In genomic region chr3:105900716-105901115, GRCm38 (mm10) we compare ENCODE assay signal across 14 mouse cellular contexts. TPM values are rescaled to one million over a fixed set of nuclear protein-coding genes. Genes with fewer than 3 reads are reported as not detected.
DNase-seq lines count a peak whose midpoint lies in the region; ATAC-seq lines count a peak whose summit lies in the region.
"Had no signal": no experiment of that assay in that cellular context is flagged by ENCODE, and none has a peak within 500 bp of the region (broad histone marks: within the 10 kb centered on the region; RNA-seq: fewer than 3 reads in every experiment).

No protein-coding gene starts in this region.

- no peaks in the 10 kb centered on the region for H3K9me3 ChIP-seq in forebrain, embryonic 11.5 days (ENCODE audit: control insufficient read depth, low read length)
- H3K9me3 ChIP-seq in forebrain, embryonic 14.5 days (replicated peaks; ENCODE audit: control insufficient read depth, low read length): no peaks in the 10 kb centered on the region
- H3K9me3 ChIP-seq: forebrain, embryonic 10.5 days had no signal

- H3K9ac ChIP-seq in forebrain, embryonic 11.5 days (ENCODE audit: low read length): no peak overlapping the region
- H3K9ac ChIP-seq in forebrain, embryonic 14.5 days (ENCODE audit: low read length): no peak overlapping the region

- 83% methylated on average over 3 of the region's 3 CpGs for WGBS in forebrain, embryonic 11.5 days
- WGBS in forebrain, embryonic 14.5 days: 90% methylated on average over 3 of the region's 3 CpGs

- DNase-seq in forebrain, embryonic 11.5 days (ENCODE audit: low spot score): peak; percentile 35
- no peak for DNase-seq in forebrain, embryonic 14.5 days (ENCODE audit: low spot score)
- DNase-seq in B cell, adult 2 months: peak; percentile 71 to 76
- peak; percentile 23 for DNase-seq in spleen, adult 12 weeks (ENCODE audit: low spot score)
- DNase-seq in left cerebral cortex, postnatal 25 days (ENCODE audit: low spot score in 2 of 2): no peak
- DNase-seq in layer of hippocampus, postnatal 10 days (ENCODE audit: low spot score in 2 of 2): no peak
- DNase-seq in cerebellum, adult 11 months: no peak
- DNase-seq: right cerebral cortex, adult 18-20 months had no signal

- no peak overlapping the region for H3K27ac ChIP-seq in forebrain, embryonic 11.5 days (ENCODE audit: low read depth, low read length)
- no peak overlapping the region for H3K27ac ChIP-seq in forebrain, embryonic 14.5 days (ENCODE audit: low read depth, low read length)
- H3K27ac ChIP-seq: forebrain, embryonic 10.5 days; kidney, postnatal 0 days had no signal

- H3K36me3 ChIP-seq in forebrain, embryonic 11.5 days (ENCODE audit: control insufficient read depth, insufficient read depth, low read length): no peaks in the 10 kb centered on the region
- no peaks in the 10 kb centered on the region for H3K36me3 ChIP-seq in forebrain, embryonic 14.5 days (ENCODE audit: control insufficient read depth, insufficient read depth, low read length)
- H3K36me3 ChIP-seq: forebrain, embryonic 10.5 days had no signal

- no peaks in the 10 kb centered on the region for H3K27me3 ChIP-seq in forebrain, embryonic 11.5 days (ENCODE audit: control insufficient read depth, insufficient read depth, low read length)
- H3K27me3 ChIP-seq in forebrain, embryonic 14.5 days (replicated peaks; ENCODE audit: control insufficient read depth, insufficient read depth, low read length): no peaks in the 10 kb centered on the region

- intact Hi-C loops in left cerebral cortex, postnatal 25 days (cut with DNase I): no loop called here

- H3K4me1 ChIP-seq in forebrain, embryonic 11.5 days (replicated peaks; ENCODE audit: control insufficient read depth, insufficient read depth, low read length): no peaks in the 10 kb centered on the region
- no peaks in the 10 kb centered on the region for H3K4me1 ChIP-seq in forebrain, embryonic 14.5 days (ENCODE audit: control insufficient read depth, insufficient read depth, low read length)

- no peak for ATAC-seq in forebrain, embryonic 11.5 days (replicated peaks; ENCODE audit: low FRiP score)
- no peak for ATAC-seq in forebrain, embryonic 14.5 days
- peak; percentile 76 for ATAC-seq in inflammation-experienced regulatory T-cells, adult 6 months

- no peak overlapping the region for H3K4me2 ChIP-seq in forebrain, embryonic 11.5 days (ENCODE audit: low read depth, low read length, severe bottlenecking)
- H3K4me2 ChIP-seq in forebrain, embryonic 14.5 days (ENCODE audit: low read length): no peak overlapping the region

- H3K4me3 ChIP-seq in forebrain, embryonic 11.5 days (ENCODE audit: low read depth, low read length): no peak overlapping the region
- no peak overlapping the region for H3K4me3 ChIP-seq in forebrain, embryonic 14.5 days (ENCODE audit: low read depth, low read length)
- H3K4me3 ChIP-seq: forebrain, embryonic 10.5 days had no signal

RNA-seq across cellular contexts. Expression of gene Tmigd3, which starts 30.0 kb away (rescaled TPM):
- 0.21 TPM in 1 of 2 replicates, not detected in the other for polyA plus RNA-seq in forebrain, embryonic 11.5 days (2014; fragmentation: Nextera tagmentation; extraction: Ambion mirVana)
- polyA plus RNA-seq in forebrain, embryonic 14.5 days (2014; fragmentation: Nextera tagmentation; extraction: Ambion mirVana): not detected in 2 replicates
- not detected for polyA plus RNA-seq in inflammation-experienced regulatory T-cells, adult 6 months (2017; shearing (Covaris generic))
- total RNA-seq in left cerebral cortex, postnatal 25 days (2021): under 1 TPM in 1 of 2 experiments, not detected in 1; 0.69 TPM
- under 1 TPM in 1 of 2 experiments, not detected in 1; 0.47 TPM for total RNA-seq in layer of hippocampus, postnatal 10 days (2021)
- total RNA-seq: left cerebral cortex, postnatal 36 days had no signal
- polyA plus RNA-seq: forebrain, embryonic 10.5 days; hindbrain, embryonic 11.5 days had no signal

RNA-seq across cellular contexts. Expression of gene Adora3, which starts 30.1 kb away (rescaled TPM):
- 0.23 TPM in 1 of 2 replicates, not detected in the other for polyA plus RNA-seq in forebrain, embryonic 11.5 days (2014; fragmentation: Nextera tagmentation; extraction: Ambion mirVana)
- polyA plus RNA-seq in forebrain, embryonic 14.5 days (2014; fragmentation: Nextera tagmentation; extraction: Ambion mirVana): 0.11 and 0.28 TPM in 2 replicates
- polyA plus RNA-seq in inflammation-experienced regulatory T-cells, adult 6 months (2017; shearing (Covaris generic)): under 1 TPM in 2 of 3 experiments, not detected in 1; 0.26 to 0.39 TPM
- 1 to 10 TPM; 1.2 to 1.5 TPM for total RNA-seq in left cerebral cortex, postnatal 25 days (2021)
- 1 to 10 TPM in 1 of 2 experiments, under 1 TPM in 1; 0.34 to 1.1 TPM for total RNA-seq in layer of hippocampus, postnatal 10 days (2021)
- total RNA-seq: heart, adult 18-20 months had no signal

RNA-seq across cellular contexts. Expression of gene I830077J02Rik, which starts 31.7 kb away (rescaled TPM):
- polyA plus RNA-seq in forebrain, embryonic 11.5 days (2014; fragmentation: Nextera tagmentation; extraction: Ambion mirVana): 0.52 and 0.64 TPM in 2 replicates
- 0.36 TPM in 1 of 2 replicates, not detected in the other for polyA plus RNA-seq in forebrain, embryonic 14.5 days (2014; fragmentation: Nextera tagmentation; extraction: Ambion mirVana)
- 1 to 10 TPM in 2 of 3 experiments, not detected in 1; 1.3 to 1.8 TPM for polyA plus RNA-seq in inflammation-experienced regulatory T-cells, adult 6 months (2017; shearing (Covaris generic))
- under 1 TPM; 0.44 to 0.78 TPM for total RNA-seq in left cerebral cortex, postnatal 25 days (2021)
- total RNA-seq in layer of hippocampus, postnatal 10 days (2021): 1 to 10 TPM; 1.2 to 1.6 TPM

RNA-seq across cellular contexts. Expression of gene Wdr77, which starts 58.5 kb away (rescaled TPM):
- polyA plus RNA-seq in forebrain, embryonic 11.5 days (2014; fragmentation: Nextera tagmentation; extraction: Ambion mirVana): 148 and 173 TPM in 2 replicates
- polyA plus RNA-seq in forebrain, embryonic 14.5 days (2014; fragmentation: Nextera tagmentation; extraction: Ambion mirVana): 87.5 and 88.2 TPM in 2 replicates
- 10 to 100 TPM; 43.7 to 76.5 (median 68.7) TPM for polyA plus RNA-seq in inflammation-experienced regulatory T-cells, adult 6 months (2017; shearing (Covaris generic))
- 10 to 100 TPM; 49.5 to 51.6 TPM for total RNA-seq in left cerebral cortex, postnatal 25 days (2021)
- total RNA-seq in layer of hippocampus, postnatal 10 days (2021): 10 to 100 TPM; 62.4 to 63.4 TPM

RNA-seq across cellular contexts. Expression of gene Atp5f1, which starts 59.2 kb away (rescaled TPM):
- polyA plus RNA-seq in forebrain, embryonic 11.5 days (2014; fragmentation: Nextera tagmentation; extraction: Ambion mirVana): 457 and 514 TPM in 2 replicates
- polyA plus RNA-seq in forebrain, embryonic 14.5 days (2014; fragmentation: Nextera tagmentation; extraction: Ambion mirVana): 552 and 581 TPM in 2 replicates
- 100 to 1,000 TPM; 356 to 533 (median 366) TPM for polyA plus RNA-seq in inflammation-experienced regulatory T-cells, adult 6 months (2017; shearing (Covaris generic))
- 100 to 1,000 TPM; 272 to 278 TPM for total RNA-seq in left cerebral cortex, postnatal 25 days (2021)
- 100 to 1,000 TPM; 325 to 334 TPM for total RNA-seq in layer of hippocampus, postnatal 10 days (2021)

Comparison
In these comparisons a context has a peak if more than half of its experiments do, and no peak if none do; other contexts are left out.
1. DNase-seq: peak in forebrain, embryonic 11.5 days (single experiment), B cell, adult 2 months (2 of 2) and spleen, adult 12 weeks (single experiment); none in forebrain, embryonic 14.5 days (single experiment), left cerebral cortex, postnatal 25 days (0 of 2), layer of hippocampus, postnatal 10 days (0 of 2) and cerebellum, adult 11 months (single experiment).